Mouse (Mus musculus) kidney, postnatal 0 days (tissue): Measurements from ENCODE around the gene Fcgrt. TPM values are rescaled to one million over a fixed set of nuclear protein-coding genes. Genes with fewer than 3 reads are reported as not detected.
A peak's percentile ranks its signal among the peaks of the same experiment; 100 is the strongest.
"Not testable (repeated sequence)": the region's sequence is repeated elsewhere in the genome, so short reads cannot be mapped to it uniquely, and the experiment has no call there.

Source experiments
- ATAC-seq: fragments of 200-750 bp; cut with Nextera tagmentation; replicated peaks from 2 replicates; pipeline ENCODE4 v1.8.0; 2017; ENCODE audit warnings: low read depth, moderate number of reproducible peaks, moderate TSS enrichment, moderate library complexity; ENCODE audit not compliant: low FRiP score
- DNase-seq: peaks from one replicate; pipeline ENCODE4 v3.0.0-alpha.2; 2016; ENCODE audit warnings: low spot score
- H3K27ac ChIP-seq: fragments of 300-500 bp; sonication (generic); 2 replicates; pipeline ENCODE4 v1.5.1; 2014; ENCODE audit warnings: mild to moderate bottlenecking
- H3K27me3 ChIP-seq: fragments of 300-500 bp; sonication (generic); 2 replicates; pipeline ENCODE4 v1.6.1; 2014; ENCODE audit warnings: low read length, mixed read lengths; ENCODE audit not compliant: insufficient read depth
- H3K36me3 ChIP-seq: fragments of 300-500 bp; sonication (generic); 2 replicates; pipeline ENCODE4 v1.6.1; 2014; ENCODE audit warnings: low read length, mixed read lengths; ENCODE audit not compliant: insufficient read depth
- H3K4me1 ChIP-seq: fragments of 300-500 bp; sonication (generic); replicated peaks from 2 replicates; pipeline ENCODE4 v1.6.1; 2014; ENCODE audit warnings: antibody characterized with exemption, low read length, mixed read lengths; ENCODE audit not compliant: insufficient read depth
- H3K4me2 ChIP-seq: fragments of 300-500 bp; sonication (generic); 2 replicates; pipeline ENCODE4 v1.6.1; 2014; ENCODE audit warnings: mild to moderate bottlenecking, low read length, moderate library complexity, mixed read lengths
- H3K4me3 ChIP-seq: fragments of 300-500 bp; sonication (generic); replicated peaks from 2 replicates; pipeline ENCODE4 v1.5.1; 2014; ENCODE audit warnings: low read depth, low read length
- H3K9ac ChIP-seq: fragments of 300-500 bp; sonication (generic); 2 replicates; pipeline ENCODE4 v1.6.1; 2014; ENCODE audit warnings: low read depth, low read length
- H3K9me3 ChIP-seq: fragments of 300-500 bp; sonication (generic); replicated peaks from 2 replicates; pipeline ENCODE4 v1.6.1; 2016; ENCODE audit warnings: low read length, inconsistent platforms, mixed read lengths
- CTCF ChIP-seq: IDR thresholded peaks from 2 replicates; pipeline ENCODE4 v1.5.1; 2016; ENCODE audit warnings: antibody characterized with exemption, low read depth, mild to moderate bottlenecking, moderate library complexity
- WGBS: fragments of 180-500 bp; shearing (Covaris S2); extraction: QIAGEN DNeasy Blood & Tissue Kit; methylation state at CpG from one replicate; pipeline ENCODE4 v1.1.7; 2014; 5-methylcytosine and 5-hydroxymethylcytosine counted together
- polyA plus RNA-seq: library from polyadenylated mRNA; unstranded; fragments of >200 nt; fragmentation: Nextera tagmentation; extraction: Ambion mirVana; gene quantifications from 2 replicates; pipeline ENCODE4 v1.2.1, GENCODE M21; 2015

Gene Fcgrt
- polyA plus RNA-seq, 1 experiment from 2014 or later = 145 TPM

- Histone ChIP-seq H3K4me3 (peak overlapping the region; percentile 85), H3K36me3 (peaks cover 24% of the 10 kb centered on the region), H3K27me3 (no peaks in the 10 kb centered on the region), H3K9ac (peak overlapping the region; percentile 96), H3K9me3 (no peaks in the 10 kb centered on the region), H3K27ac (peak overlapping the region; percentile 87), H3K4me2 (peak overlapping the region; percentile 82), H3K4me1 (peaks cover 35% of the 10 kb centered on the region; the same call in 1 of the 2 replicates)
- WGBS = 3% methylated on average over 6 of the region's 6 CpGs
- TF ChIP-seq CTCF = no peak
- DNase-seq (no peak), ATAC-seq (no peak)
Observed at GRCm38 (mm10) chr7:45127700-45128224, 24.1 kb upstream of the Fcgrt start.

GRCm38 (mm10) chr7:45126844-45127699, 23.4 kb upstream of the Fcgrt start:
- no peak for ATAC-seq
- Histone ChIP-seq H3K4me3 (peak overlapping the region; percentile 85), H3K27ac (peak overlapping the region; percentile 87), H3K36me3 (peaks cover 31% of the 10 kb centered on the region), H3K9ac (peak overlapping the region; percentile 96), H3K4me1 (peaks cover 40% of the 10 kb centered on the region; the same call in 1 of the 2 replicates), H3K4me2 (peak overlapping the region; percentile 82), H3K27me3 (no peaks in the 10 kb centered on the region), H3K9me3 (no peaks in the 10 kb centered on the region)
- peak; percentile 41; the same call in 1 of the 2 replicates for TF ChIP-seq CTCF
- WGBS = 31% methylated on average over 21 of the region's 21 CpGs
- no peak for DNase-seq

- WGBS = 71% methylated on average over 17 of the region's 17 CpGs
- Histone ChIP-seq H3K4me3 (peak overlapping the region; percentile 85; the same call in 1 of the 2 replicates), H3K9ac (peak overlapping the region; percentile 96; the same call in 1 of the 2 replicates), H3K4me2 (peak overlapping the region; percentile 82), H3K27ac (peak overlapping the region; percentile 87; the same call in 1 of the 2 replicates), H3K4me1 (peaks cover 40% of the 10 kb centered on the region; the same call in 1 of the 2 replicates), H3K27me3 (no peaks in the 10 kb centered on the region), H3K9me3 (no peaks in the 10 kb centered on the region), H3K36me3 (peaks cover 39% of the 10 kb centered on the region)
- TF ChIP-seq CTCF = no peak
- ATAC-seq (no peak), DNase-seq (no peak)
Observed at GRCm38 (mm10) chr7:45126147-45126843, 22.6 kb upstream of the Fcgrt start.

- H3K27me3 ChIP-seq, H3K4me3 ChIP-seq, H3K9ac ChIP-seq: not testable (repeated sequence)
Observed at GRCm38 (mm10) chr7:45125649-45126048, 22.0 kb upstream of the Fcgrt start.

GRCm38 (mm10) chr7:45125144-45125600, 21.5 kb upstream of the Fcgrt start:
- H3K27me3 ChIP-seq = no peaks in the 10 kb centered on the region
- peaks cover 40% of the 10 kb centered on the region; the same call in 1 of the 2 replicates for H3K4me1 ChIP-seq
- H3K4me2 ChIP-seq = no peak overlapping the region
- DNase-seq (no peak), ATAC-seq (no peak)
- H3K4me3 ChIP-seq = no peak overlapping the region
- H3K9me3 ChIP-seq = no peaks in the 10 kb centered on the region
- H3K27ac ChIP-seq = peak overlapping the region; percentile 80
- no peak overlapping the region for H3K9ac ChIP-seq
- peak; percentile 53 for TF ChIP-seq CTCF
- WGBS = 17% methylated on average over 7 of the region's 7 CpGs
- peaks cover 49% of the 10 kb centered on the region for H3K36me3 ChIP-seq

More at GRCm38 (mm10) chr7:45125649-45126048, 22.0 kb upstream of the Fcgrt start:
- H3K4me2 ChIP-seq, DNase-seq, ATAC-seq, H3K9me3 ChIP-seq: not testable (repeated sequence)
- peaks cover 45% of the 10 kb centered on the region for H3K36me3 ChIP-seq
- H3K4me1 ChIP-seq = peaks cover 40% of the 10 kb centered on the region; the same call in 1 of the 2 replicates
- peak overlapping the region; percentile 80; the same call in 1 of the 2 replicates for H3K27ac ChIP-seq
- 63% methylated on average over 5 of the region's 5 CpGs for WGBS
